Mouse (Mus musculus): ENCODE results near the gene Lztfl1.
A peak's percentile ranks its signal among the peaks of the same experiment; 100 is the strongest.
"Not testable (repeated sequence)": the region's sequence is repeated elsewhere in the genome, so short reads cannot be mapped to it uniquely, and the experiment has no call there.

The Lztfl1 gene

DNA sequence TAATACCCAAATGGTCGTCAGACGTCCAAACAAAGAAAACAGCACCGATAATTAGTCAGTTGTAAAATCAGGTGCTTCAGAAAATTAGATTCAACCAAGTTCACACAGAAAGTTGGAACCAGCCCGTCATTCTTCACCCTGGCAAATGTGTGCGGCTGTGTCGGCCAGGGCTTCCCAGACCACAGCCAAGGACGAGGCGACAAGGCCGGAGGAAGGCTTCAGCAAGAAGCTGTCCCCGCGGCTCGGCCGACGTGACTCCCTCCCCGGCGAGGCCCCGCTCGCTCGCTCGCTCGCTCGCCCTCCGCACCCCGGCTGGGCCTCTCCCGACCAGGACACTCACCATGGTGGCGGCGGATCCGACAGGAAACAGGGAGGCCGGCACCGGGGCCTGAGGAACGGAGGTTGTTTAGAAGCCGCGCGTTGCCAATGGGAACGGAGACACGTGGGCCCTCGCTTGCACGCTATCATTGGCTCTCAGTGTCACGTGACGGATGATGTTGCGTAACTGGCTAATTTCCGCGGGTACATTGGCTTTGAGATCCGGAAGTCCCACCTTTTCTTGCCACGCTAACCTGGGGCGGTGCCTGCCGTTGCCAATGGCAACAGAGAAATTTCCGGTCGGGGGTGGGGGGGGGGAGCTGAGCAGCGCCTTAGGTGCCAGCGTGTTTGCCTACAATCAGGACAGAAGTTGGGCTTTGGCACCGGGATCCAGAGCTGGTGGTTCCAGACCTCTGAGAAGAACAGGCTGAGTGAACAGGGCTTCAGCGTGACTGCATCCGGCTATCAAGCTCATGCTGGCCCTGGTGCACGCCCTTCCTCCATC, at the start of gene Lztfl1:
Lztfl1 (minus strand) TSS at position 512 of the 823 bp plus-strand sequence.
- peak; percentile 94 to 95 for DNase-seq (ENCODE audit: low spot score in 2 of 2)

- DNase-seq (ENCODE audit: low spot score in 2 of 2), result no peak
These were observed 49.5 kb upstream of the Lztfl1 start for GRCm38 (mm10) chr9:123766996-123767395.

GRCm38 (mm10) chr9:123763771-123764170, 46.3 kb upstream of the Lztfl1 start:
- DNase-seq (ENCODE audit: low spot score in 2 of 2), result no peak

DNA sequence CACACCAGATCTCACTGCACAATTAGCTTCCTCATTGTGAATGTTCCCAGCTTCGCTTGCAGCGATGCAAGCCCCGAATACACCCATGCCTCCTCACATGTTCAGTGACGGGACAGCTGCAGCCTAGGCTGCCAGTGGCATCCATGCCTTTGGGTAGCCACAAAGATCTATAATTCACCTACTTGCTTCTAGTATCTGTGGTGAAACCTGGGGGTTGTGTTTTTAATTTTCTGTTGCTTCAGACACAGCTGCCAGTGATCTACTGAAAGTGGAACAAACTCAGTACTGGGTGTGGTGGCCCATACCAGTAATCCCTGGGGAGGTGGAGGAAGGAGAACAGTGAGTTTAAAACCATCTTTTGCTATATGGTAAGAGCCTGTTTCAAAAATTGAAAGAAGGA, 45.4 kb upstream of the Lztfl1 start:
- no peak for DNase-seq (ENCODE audit: low spot score in 2 of 2)

GRCm38 (mm10) chr9:123760806-123761205, 43.3 kb upstream of the Lztfl1 start:
- DNase-seq (ENCODE audit: low spot score in 2 of 2), result no peak

DNA sequence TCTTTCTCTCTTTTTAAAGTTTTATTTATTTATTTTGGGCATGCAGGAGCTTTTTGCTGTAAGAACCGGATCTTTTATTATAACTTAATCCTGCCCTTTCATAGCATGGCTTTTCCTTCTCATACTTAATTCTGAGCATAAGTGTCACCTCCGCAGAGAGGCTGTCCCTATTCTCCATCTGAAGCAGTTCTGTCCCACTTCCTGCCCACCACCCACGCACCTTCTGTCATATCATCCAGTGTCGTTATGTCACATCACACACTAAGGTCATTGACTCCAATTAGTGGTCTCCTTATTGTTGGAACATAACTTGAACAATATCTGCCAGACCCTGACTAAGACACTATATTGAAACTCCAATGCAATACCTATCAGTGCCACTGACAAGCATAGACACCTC, 41.1 kb upstream of the Lztfl1 start:
- DNase-seq (ENCODE audit: low spot score in 2 of 2), result no peak

DNA sequence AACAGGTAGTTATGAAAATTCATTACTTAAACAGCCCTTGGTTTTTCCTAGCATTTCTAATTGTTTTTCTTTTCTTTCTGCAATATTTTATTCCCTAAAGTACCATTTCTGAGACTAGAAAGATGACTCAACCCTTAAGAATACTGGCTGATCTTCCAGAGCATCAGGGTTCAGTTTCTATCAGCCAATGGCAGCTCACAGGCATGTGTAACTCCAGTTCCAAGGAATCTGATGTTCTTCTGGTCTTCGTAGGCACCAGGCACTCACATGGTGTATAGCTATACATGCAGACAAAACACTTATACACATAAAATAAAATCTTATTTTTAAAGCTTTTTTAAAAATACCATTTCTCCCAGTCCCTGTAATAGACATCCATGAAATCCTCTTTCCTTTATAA, 40.7 kb upstream of the Lztfl1 start:
- DNase-seq (ENCODE audit: low spot score in 2 of 2), result no peak

- DNase-seq (ENCODE audit: low spot score in 2 of 2), result no peak
These were observed 39.8 kb upstream of the Lztfl1 start for GRCm38 (mm10) chr9:123757326-123757725.

DNA sequence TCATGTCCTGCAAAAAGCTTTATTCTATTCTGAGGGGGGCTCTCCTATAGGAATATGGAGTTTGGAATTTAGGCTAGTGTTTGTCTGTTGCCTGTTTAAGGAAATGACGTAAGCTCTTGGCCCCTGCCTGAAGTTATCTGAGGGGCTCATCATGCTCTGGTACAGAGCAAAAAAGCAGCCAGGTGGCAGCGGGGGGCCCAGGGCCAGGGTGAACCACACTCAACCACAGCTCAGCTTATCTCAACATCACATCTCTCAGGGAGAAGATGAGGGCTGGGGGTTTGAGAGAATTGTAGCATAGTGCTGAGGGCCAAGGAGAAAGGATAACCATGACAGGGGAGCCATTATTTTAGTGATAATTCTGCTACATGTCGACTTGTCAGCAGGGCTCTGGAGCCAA, 39.3 kb upstream of the Lztfl1 start:
- no peak for DNase-seq (ENCODE audit: low spot score in 2 of 2)

GRCm38 (mm10) chr9:123754333-123754732, 36.8 kb upstream of the Lztfl1 start:
- no peak for DNase-seq (ENCODE audit: low spot score in 2 of 2)

GRCm38 (mm10) chr9:123749687-123750086, 32.2 kb upstream of the Lztfl1 start:
- DNase-seq (ENCODE audit: low spot score in 2 of 2), result not testable (repeated sequence)

DNA sequence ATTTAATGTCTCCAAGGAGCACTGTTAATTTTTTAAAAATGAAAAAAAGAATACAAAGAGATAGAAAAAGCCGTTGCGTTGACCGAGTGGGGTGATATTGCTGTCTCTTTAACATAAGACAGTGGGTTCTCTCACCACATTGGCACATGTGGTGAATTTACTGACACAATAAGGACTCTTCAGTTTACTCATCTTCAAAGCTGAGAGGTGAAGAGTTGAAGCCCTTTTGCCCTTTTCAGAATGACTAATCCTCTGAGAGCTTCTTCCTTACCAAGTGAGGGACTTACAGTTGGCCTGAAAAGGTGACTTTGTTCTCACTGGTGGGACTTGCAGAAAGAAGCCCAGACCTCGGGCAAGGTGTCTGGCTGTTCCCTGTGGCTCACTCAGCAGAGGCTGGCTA, 23.3 kb upstream of the Lztfl1 start:
- no peak for DNase-seq (ENCODE audit: low spot score in 2 of 2)

DNA sequence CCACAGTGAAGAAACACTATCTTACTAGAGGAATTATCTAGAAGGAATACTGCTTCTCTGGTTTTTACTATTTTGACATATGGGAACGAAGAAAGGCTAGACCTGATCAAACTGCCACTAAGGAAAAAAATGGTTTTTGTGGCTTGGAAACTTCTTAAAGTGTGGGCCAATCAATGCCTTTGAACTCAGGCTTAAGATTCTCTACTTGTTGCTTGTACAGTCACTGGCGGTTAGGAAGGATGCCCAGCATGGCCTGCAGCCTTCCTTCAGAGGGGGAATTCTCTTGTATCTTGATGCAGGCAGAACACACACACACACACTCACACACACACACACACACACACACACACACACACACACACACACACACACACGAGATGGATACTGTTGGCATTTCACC, 16.6 kb upstream of the Lztfl1 start:
- no peak for DNase-seq (ENCODE audit: low spot score in 2 of 2)

- DNase-seq (ENCODE audit: low spot score in 2 of 2), result no peak
These were observed 13.8 kb upstream of the Lztfl1 start for GRCm38 (mm10) chr9:123731271-123731670.

- no peak for DNase-seq (ENCODE audit: low spot score in 2 of 2)
These were observed 5.4 kb upstream of the Lztfl1 start for GRCm38 (mm10) chr9:123722737-123723493.

DNA sequence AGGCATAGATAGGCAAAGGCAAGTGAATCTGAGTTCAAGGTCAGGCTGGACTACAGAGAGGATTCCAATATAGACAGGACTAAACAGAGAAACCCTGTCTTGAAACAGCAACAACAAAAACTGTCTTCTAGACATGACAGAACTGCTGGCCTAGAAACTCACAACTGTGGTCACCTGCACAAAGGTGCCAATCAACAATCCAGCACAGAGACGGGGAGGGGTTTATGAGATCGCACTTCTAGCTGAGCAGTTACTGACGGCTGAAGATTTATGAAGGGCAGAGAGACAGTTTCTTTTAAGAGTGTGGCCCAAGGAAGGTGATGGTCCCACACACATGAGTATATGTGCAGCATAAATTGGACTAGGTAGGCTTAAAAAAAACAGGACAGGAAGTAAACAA, 1.2 kb downstream of the Lztfl1 start:
- DNase-seq (ENCODE audit: low spot score in 2 of 2), result no peak

GRCm38 (mm10) chr9:123713111-123713510, 4.4 kb downstream of the Lztfl1 start:
- no peak for DNase-seq (ENCODE audit: low spot score in 2 of 2)

- no peak for DNase-seq (ENCODE audit: low spot score in 2 of 2)
These were observed 8.3 kb downstream of the Lztfl1 start for GRCm38 (mm10) chr9:123709226-123709625.

DNA sequence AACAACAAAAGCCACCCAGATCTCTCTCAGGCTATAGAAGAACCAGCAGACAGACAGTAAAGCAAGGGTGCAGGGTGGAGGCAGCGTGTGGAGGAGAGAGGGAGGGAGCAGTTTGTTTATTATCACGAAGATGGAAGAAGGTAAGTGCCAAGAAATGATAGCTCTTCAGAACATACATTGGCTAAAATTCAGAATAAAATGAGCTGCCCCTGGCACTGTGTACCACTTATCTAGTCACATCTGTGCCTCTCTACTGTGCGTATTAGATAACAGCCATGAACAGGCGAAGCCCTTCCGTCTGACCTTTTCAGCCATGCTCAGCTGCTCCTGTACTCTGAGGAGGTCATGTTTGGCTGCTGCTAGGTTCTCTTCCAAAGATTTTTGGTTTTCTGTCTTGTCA, 15.7 kb downstream of the Lztfl1 start:
- DNase-seq (ENCODE audit: low spot score in 2 of 2), result no peak

DNA sequence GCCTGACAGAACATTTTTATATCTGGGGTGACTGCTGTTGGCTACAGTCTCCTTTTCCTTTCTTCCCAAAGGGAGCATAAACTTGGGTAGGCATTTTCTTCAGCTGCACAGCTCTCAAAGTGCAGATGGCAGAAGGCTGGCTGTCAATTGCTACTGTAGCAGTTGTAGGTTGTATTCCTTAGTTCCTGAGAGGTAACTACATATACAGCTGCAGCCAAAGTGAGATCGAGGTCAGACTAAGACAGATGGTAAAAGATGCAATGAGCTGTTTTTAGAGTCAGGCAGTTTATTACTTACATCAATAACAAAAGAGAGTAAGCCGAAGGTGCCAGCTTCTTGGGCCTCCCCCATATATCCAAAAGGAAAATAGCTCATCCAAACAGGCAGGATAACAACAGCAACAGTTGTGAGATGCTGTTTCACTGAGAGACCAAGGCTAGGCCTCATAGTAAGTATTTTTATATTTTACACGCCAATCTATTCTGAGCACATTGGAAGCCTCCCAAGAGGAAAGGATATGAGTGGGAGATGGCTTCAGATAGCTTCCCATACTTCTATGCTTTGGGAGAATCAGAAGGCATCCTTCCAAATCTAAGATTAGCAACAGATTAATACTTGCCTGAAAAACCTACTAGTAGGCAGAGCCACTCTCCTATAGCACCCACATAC, 21.7 kb downstream of the Lztfl1 start:
- no peak for DNase-seq (ENCODE audit: low spot score in 2 of 2)

GRCm38 (mm10) chr9:123688227-123688626, 29.3 kb downstream of the Lztfl1 start:
- DNase-seq (ENCODE audit: low spot score in 2 of 2), result no peak

DNA sequence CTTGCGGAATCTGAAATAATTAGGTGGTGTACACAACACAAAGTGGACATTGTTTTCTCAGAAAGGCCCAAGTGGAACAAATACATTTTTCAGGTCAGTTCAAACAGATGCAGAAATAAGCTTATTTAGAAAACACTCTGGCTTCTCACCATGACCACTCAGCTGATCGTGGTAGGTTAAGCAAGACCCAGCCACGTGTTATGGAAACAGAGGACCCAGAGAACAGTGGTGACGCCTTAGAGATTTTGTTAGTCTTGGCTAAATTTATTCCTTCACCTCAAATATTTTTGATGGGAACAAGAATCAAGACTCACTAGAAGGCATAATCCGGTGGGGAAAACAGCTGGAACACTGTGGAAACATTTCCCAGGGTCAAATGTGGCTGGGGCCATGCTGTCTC, 31.3 kb downstream of the Lztfl1 start:
- no peak for DNase-seq (ENCODE audit: low spot score in 2 of 2)

GRCm38 (mm10) chr9:123683704-123684103, 33.8 kb downstream of the Lztfl1 start:
- DNase-seq (ENCODE audit: low spot score in 2 of 2), result no peak

Data from frontal cortex, postnatal 14 days (tissue).